8 mouse cellular contexts compared by ENCODE assay signal in genomic region chr12:17992572-17992971, GRCm38 (mm10).
DNase-seq lines count a peak whose midpoint lies in the region; ATAC-seq and TF ChIP-seq lines count a peak whose summit lies in the region.
"Not testable (repeated sequence)": the region's sequence is repeated elsewhere in the genome, so short reads cannot be mapped to it uniquely, and the experiment has no call there.

No protein-coding gene starts in this region.

- H3K9me3 ChIP-seq in embryonic facial prominence, embryonic 14.5 days (ENCODE audit: control insufficient read depth, low read length); intestine, embryonic 14.5 days (ENCODE audit: control insufficient read depth, low read length): not testable (repeated sequence)

- H3K4me1 ChIP-seq in embryonic facial prominence, embryonic 14.5 days (ENCODE audit: control insufficient read depth, insufficient read depth, low read length); heart, adult 2 months (ENCODE audit: control insufficient read depth, insufficient read depth, low read length); intestine, embryonic 14.5 days (replicated peaks; ENCODE audit: control insufficient read depth, insufficient read depth, low read length): not testable (repeated sequence)

- TF ChIP-seq CTCF in heart, adult 2 months (IDR thresholded peaks at IDR 0.05) = not testable (repeated sequence)

- peak; percentile 22 for DNase-seq in adrenal gland, adult 2 months
- DNase-seq in embryonic facial prominence, embryonic 14.5 days (ENCODE audit: low spot score) = peak; percentile 88
- DNase-seq in heart, adult 2 months = peak; percentile 15 to 28
- peak; percentile 81 for DNase-seq in intestine, embryonic 14.5 days (ENCODE audit: low spot score)
- DNase-seq in left cerebral cortex, postnatal 25 days (ENCODE audit: low spot score in 2 of 2) = peak; percentile 6 to 21
- DNase-seq in lung, postnatal 10 days = peak; percentile 35
- peak; percentile 8 for DNase-seq in ovary, postnatal 14 days (ENCODE audit: low spot score)
- peak; percentile 3 to 26 for DNase-seq in urinary bladder, adult 18-20 months (ENCODE audit: low spot score in 2 of 2)

- TF ChIP-seq POLR2A in heart, adult 2 months (IDR thresholded peaks at IDR 0.05; ENCODE audit: insufficient read depth, low read depth, low read length) = not testable (repeated sequence)

- peak overlapping the region; percentile 54 for H3K4me2 ChIP-seq in embryonic facial prominence, embryonic 14.5 days (ENCODE audit: low read depth, low read length)
- peak overlapping the region; percentile 45 for H3K4me2 ChIP-seq in intestine, embryonic 14.5 days (ENCODE audit: low read length)

- H3K9ac ChIP-seq in embryonic facial prominence, embryonic 14.5 days (ENCODE audit: low read depth, low read length) = peak overlapping the region; percentile 58
- not testable (repeated sequence) for H3K9ac ChIP-seq in heart, adult 2 months (ENCODE audit: low read depth, low read length)
- peak overlapping the region; percentile 48 for H3K9ac ChIP-seq in intestine, embryonic 14.5 days (ENCODE audit: low read length)

- intact Hi-C loops in heart, adult 2 months (cut with DNase I); left cerebral cortex, postnatal 25 days (cut with DNase I): not testable (repeated sequence)

- not testable (repeated sequence) for H3K27me3 ChIP-seq in embryonic facial prominence, embryonic 14.5 days (replicated peaks; ENCODE audit: control insufficient read depth, insufficient read depth, low read length); heart, adult 2 months (ENCODE audit: control insufficient read depth, insufficient read depth, low read length); intestine, embryonic 14.5 days (replicated peaks; ENCODE audit: control insufficient read depth, insufficient read depth, low read length)

- H3K79me2 ChIP-seq in heart, adult 2 months (replicated peaks; ENCODE audit: control insufficient read depth, insufficient read depth, low read length) = not testable (repeated sequence)

- H3K27ac ChIP-seq in embryonic facial prominence, embryonic 14.5 days (replicated peaks; ENCODE audit: low read depth, low read length); heart, adult 2 months; intestine, embryonic 14.5 days (ENCODE audit: low read depth): not testable (repeated sequence)

- not testable (repeated sequence) for TF ChIP-seq EP300 in heart, adult 2 months (IDR thresholded peaks at IDR 0.05; ENCODE audit: insufficient read depth, low read depth, low read length)

- peak; percentile 96 for ATAC-seq in embryonic facial prominence, embryonic 14.5 days (ENCODE audit: low read depth)
- ATAC-seq in intestine, embryonic 14.5 days (replicated peaks; ENCODE audit: low FRiP score, low TSS enrichment, low read depth) = peak; percentile 90

- 0% methylated on average over 4 of the region's 44 CpGs for WGBS in embryonic facial prominence, embryonic 14.5 days
- WGBS in heart, adult 2 months = 2% methylated on average over 43 of the region's 44 CpGs
- WGBS in intestine, embryonic 14.5 days = 0% methylated on average over 25 of the region's 44 CpGs

- H3K4me3 ChIP-seq in embryonic facial prominence, embryonic 14.5 days (ENCODE audit: low read depth, low read length) = peak overlapping the region; percentile 52
- not testable (repeated sequence) for H3K4me3 ChIP-seq in heart, adult 2 months
- peak overlapping the region; percentile 47 for H3K4me3 ChIP-seq in intestine, embryonic 14.5 days (ENCODE audit: low read depth, low read length)

- H3K36me3 ChIP-seq in embryonic facial prominence, embryonic 14.5 days (ENCODE audit: control insufficient read depth, insufficient read depth, low read length); heart, adult 2 months (ENCODE audit: control insufficient read depth, insufficient read depth, low read length); intestine, embryonic 14.5 days (ENCODE audit: control insufficient read depth, insufficient read depth, low read length): not testable (repeated sequence)

Comparison
In these comparisons a context has a peak if more than half of its experiments do, and no peak if none do; other contexts are left out.
1. DNase-seq: peak in every context shown above with its lines; median percentile 88 in embryonic facial prominence, embryonic 14.5 days; 81 in intestine, embryonic 14.5 days; 35 in lung, postnatal 10 days; 22 in adrenal gland, adult 2 months; 22 in heart, adult 2 months; 14 in urinary bladder, adult 18-20 months; 14 in left cerebral cortex, postnatal 25 days; 8 in ovary, postnatal 14 days.